Mouse (Mus musculus) pancreas, adult 10 weeks (tissue): ENCODE measurements around the gene Tcf12. TPM values are rescaled to one million over a fixed set of nuclear protein-coding genes. Genes with fewer than 3 reads are reported as not detected.

Experiments used
- polyA plus RNA-seq: library from polyadenylated mRNA; stranded (reverse); fragments of 350-450 nt; fragmentation: Illumina TruSeq; extraction: RNeasy Lipid Tissue Mini Kit (QIAGEN cat#74804); gene quantifications from one replicate; pipeline ENCODE4 v1.2.3, GENCODE M21; 2015; ENCODE audit warnings: low read depth, low replicate concordance; ENCODE audit not compliant: insufficient read depth

The Tcf12 gene
- 6.9 TPM for polyA plus RNA-seq

GRCm38 (mm10) chr9:72111622-72112550 is at the start of gene Tcf12:
Gene Tcf12 (minus strand): TSS chr9:72111871.

Other genes with a start within 250 kb of the Tcf12 start
- 10.0 TPM for gene Zfp280d, start 163.0 kb upstream of the Tcf12 start, polyA plus RNA-seq